Mouse (Mus musculus): ENCODE data around the gene Psmb11.

GRCm38 (mm10) chr14:54634182-54634581 is 12.9 kb downstream of the Psmb11 start:
- TF ChIP-seq CTCF (IDR thresholded peaks at IDR 0.05; ENCODE audit: low read depth) (peak; percentile 39), EP300 (IDR thresholded peaks at IDR 0.05; ENCODE audit: low read depth) (no peak)

Measured in liver, embryonic 14.5 days (tissue).